24 mouse cellular contexts compared by ENCODE assay signal in genomic region chr9:102529008-102529407, GRCm38 (mm10). TPM values are rescaled to one million over a fixed set of nuclear protein-coding genes. Genes with fewer than 3 reads are reported as not detected.
DNase-seq lines count a peak whose midpoint lies in the region; ATAC-seq and TF ChIP-seq lines count a peak whose summit lies in the region.
"Had no signal": no experiment of that assay in that cellular context is flagged by ENCODE, and none has a peak within 500 bp of the region (broad histone marks: within the 10 kb centered on the region; RNA-seq: fewer than 3 reads in every experiment).

No protein-coding gene starts in this region.

- H3K4me3 ChIP-seq in midbrain, embryonic 10.5 days = no peak overlapping the region
- H3K4me3 ChIP-seq in midbrain, embryonic 14.5 days (replicated peaks; ENCODE audit: low read depth, low read length) = no peak overlapping the region
- H3K4me3 ChIP-seq in ES-Bruce4 (ENCODE audit: low read depth, low read length) = no peak overlapping the region
- H3K4me3 ChIP-seq: embryonic facial prominence, embryonic 13.5 days; embryonic facial prominence, embryonic 15.5 days; erythroblast, embryonic 14.5 days; forebrain, embryonic 10.5 days; forebrain, embryonic 12.5 days had no signal

- peaks cover 22% of the 10 kb centered on the region for H3K27me3 ChIP-seq in midbrain, embryonic 10.5 days (ENCODE audit: low read depth, poor library complexity, severe bottlenecking)
- no peaks in the 10 kb centered on the region for H3K27me3 ChIP-seq in midbrain, embryonic 14.5 days (ENCODE audit: control insufficient read depth, insufficient read depth, low read length)
- no peaks in the 10 kb centered on the region for H3K27me3 ChIP-seq in ES-Bruce4 (ENCODE audit: control insufficient read depth, insufficient read depth, low read length, poor library complexity, severe bottlenecking)
- H3K27me3 ChIP-seq: CH12.LX; embryonic facial prominence, embryonic 15.5 days had no signal

- no peaks in the 10 kb centered on the region for H3K36me3 ChIP-seq in midbrain, embryonic 10.5 days
- no peaks in the 10 kb centered on the region for H3K36me3 ChIP-seq in midbrain, embryonic 14.5 days (ENCODE audit: control insufficient read depth, insufficient read depth, low read length)
- no peaks in the 10 kb centered on the region for H3K36me3 ChIP-seq in ES-Bruce4 (ENCODE audit: control insufficient read depth, insufficient read depth, low read length, poor library complexity, severe bottlenecking)
- H3K36me3 ChIP-seq: embryonic facial prominence, embryonic 13.5 days; embryonic facial prominence, embryonic 15.5 days; forebrain, embryonic 10.5 days; forebrain, embryonic 12.5 days had no signal

- no peak for TF ChIP-seq POLR2A in ES-Bruce4 (IDR thresholded peaks at IDR 0.05; ENCODE audit: insufficient read depth, low read length)

- peak; percentile 88 for TF ChIP-seq EP300 in ES-Bruce4 (IDR thresholded peaks at IDR 0.05; ENCODE audit: insufficient read depth, low read depth, low read length)

- peak overlapping the region; percentile 74 for H3K27ac ChIP-seq in midbrain, embryonic 10.5 days (replicated peaks)
- no peak overlapping the region for H3K27ac ChIP-seq in midbrain, embryonic 14.5 days (replicated peaks; ENCODE audit: low read depth, low read length)
- no peak overlapping the region for H3K27ac ChIP-seq in ES-Bruce4 (ENCODE audit: insufficient read depth, low read length)
- H3K27ac ChIP-seq: embryonic facial prominence, embryonic 13.5 days; embryonic facial prominence, embryonic 15.5 days; forebrain, embryonic 10.5 days had no signal

- no peak for ATAC-seq in midbrain, embryonic 14.5 days (ENCODE audit: low FRiP score, low TSS enrichment)
- ATAC-seq: activated CD4-positive, CD25-positive, alpha-beta regulatory T cell, adult 4 months; CD4-positive, CD25-positive, alpha-beta regulatory T cell, adult 4 months; forebrain, embryonic 14.5 days; forebrain, embryonic 16.5 days had no signal

- no peak overlapping the region for H3K4me2 ChIP-seq in midbrain, embryonic 14.5 days (ENCODE audit: low read length)
- H3K4me2 ChIP-seq: embryonic facial prominence, embryonic 13.5 days; embryonic facial prominence, embryonic 15.5 days; forebrain, embryonic 12.5 days had no signal

- H3K4me1 ChIP-seq in midbrain, embryonic 10.5 days = peaks cover 41% of the 10 kb centered on the region
- H3K4me1 ChIP-seq in midbrain, embryonic 14.5 days (ENCODE audit: control insufficient read depth, insufficient read depth, low read length) = peaks cover 15% of the 10 kb centered on the region
- H3K4me1 ChIP-seq in ES-Bruce4 (ENCODE audit: control insufficient read depth, insufficient read depth, low read length) = peaks cover 8% of the 10 kb centered on the region
- H3K4me1 ChIP-seq: embryonic facial prominence, embryonic 13.5 days; embryonic facial prominence, embryonic 15.5 days had no signal

- no peak for DNase-seq in midbrain, embryonic 10.5 days (ENCODE audit: low spot score)
- no peak for DNase-seq in midbrain, embryonic 14.5 days
- peak; percentile 80 for DNase-seq in R1 (ENCODE audit: low read depth, low spot score)
- DNase-seq in kidney, adult 18-20 months = no peak
- no peak for DNase-seq in embryo, embryonic 11 days
- DNase-seq in T-cell, adult 2 months (ENCODE audit: low spot score) = no peak
- DNase-seq: adrenal gland, adult 8-10 months; adrenal gland, postnatal 14 days; adrenal gland, postnatal 36 days; cerebellum, adult 11-12 months; cerebellum, adult 2 months; cerebellum, adult 9-10 months; cerebellum, postnatal 25 days had no signal

- no peaks in the 10 kb centered on the region for H3K9me3 ChIP-seq in midbrain, embryonic 10.5 days (replicated peaks)
- no peaks in the 10 kb centered on the region for H3K9me3 ChIP-seq in midbrain, embryonic 14.5 days (ENCODE audit: control insufficient read depth, low read length)
- no peaks in the 10 kb centered on the region for H3K9me3 ChIP-seq in ES-Bruce4 (replicated peaks; ENCODE audit: control insufficient read depth, insufficient read depth, low read length, poor library complexity, severe bottlenecking)
- H3K9me3 ChIP-seq: embryonic facial prominence, embryonic 13.5 days; embryonic facial prominence, embryonic 15.5 days; forebrain, embryonic 10.5 days; forebrain, embryonic 12.5 days had no signal

- TF ChIP-seq CTCF in ES-Bruce4 (IDR thresholded peaks at IDR 0.05; ENCODE audit: low read depth, low read length) = no peak

- 87% methylated on average over 3 of the region's 3 CpGs for WGBS in midbrain, embryonic 10.5 days
- 74% methylated on average over 3 of the region's 3 CpGs for WGBS in midbrain, embryonic 14.5 days

- H3K9ac ChIP-seq in midbrain, embryonic 14.5 days (replicated peaks; ENCODE audit: low read length) = no peak overlapping the region
- H3K9ac ChIP-seq in ES-Bruce4 (ENCODE audit: low read depth, poor library complexity, severe bottlenecking) = no peak overlapping the region
- H3K9ac ChIP-seq: embryonic facial prominence, embryonic 13.5 days; embryonic facial prominence, embryonic 15.5 days; forebrain, embryonic 12.5 days had no signal

RNA-seq across cellular contexts. Expression of gene Ky, which starts 23.5 kb away (rescaled TPM):
- 0.19 and 0.20 TPM in 2 replicates for polyA plus RNA-seq in midbrain, embryonic 10.5 days (2016; fragmentation: Nextera tagmentation; extraction: Ambion mirVana)
- polyA plus RNA-seq in midbrain, embryonic 14.5 days (2014; fragmentation: Nextera tagmentation; extraction: Ambion mirVana) = 0.54 and 0.72 TPM in 2 replicates
- 0.11 and 1.4 TPM in 2 replicates for polyA plus RNA-seq in ES-Bruce4 (2011; ENCODE audit: insufficient read depth, insufficient read length, low read depth, missing spikeins)
- polyA plus RNA-seq: erythroblast, embryonic 14.5 days had no signal
